Mouse (Mus musculus) mature B cell (primary cell): ENCODE data around the gene Dtd1.

Source experiments
- in situ Hi-C: fragments of 300-500 bp; cut with MboI; formaldehyde crosslinking; loops from 2 replicates; pipeline ENCODE4 v1.14.3; 2019

The Dtd1 gene

DNA sequence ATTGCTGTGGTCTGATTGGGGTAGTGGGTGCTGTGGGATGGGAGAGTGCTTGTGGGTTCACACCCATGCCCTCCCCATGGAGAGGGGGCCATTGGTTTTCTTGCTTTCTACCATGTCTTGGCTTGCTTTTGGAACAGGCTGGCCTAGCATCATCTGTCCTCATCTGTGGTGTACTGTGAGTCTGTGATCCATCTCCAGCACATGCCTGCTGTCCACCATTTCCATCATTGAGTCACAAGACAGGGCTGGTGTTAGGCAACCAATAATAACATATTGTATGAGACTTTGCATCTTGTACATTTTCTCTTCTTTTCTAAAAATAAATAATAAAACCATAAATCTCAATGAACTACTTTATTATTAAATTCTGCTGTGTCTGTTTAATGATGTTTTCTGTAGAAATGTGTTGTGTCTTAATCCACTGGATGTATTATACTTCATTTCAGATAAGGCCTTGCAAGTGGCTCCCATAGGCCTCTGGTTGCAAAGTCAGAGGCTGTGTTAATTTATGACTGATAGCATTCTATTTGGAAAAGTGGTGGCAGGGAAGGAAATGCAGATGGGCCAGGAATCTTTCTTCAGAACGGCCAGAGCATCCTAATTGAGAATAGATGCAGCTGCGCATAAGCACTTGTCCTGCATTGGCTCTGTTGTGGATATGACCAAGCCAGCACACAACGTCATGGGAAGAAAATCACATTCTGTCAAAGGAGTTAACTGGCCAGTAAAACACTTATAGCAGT is 168.8 kb downstream of the Dtd1 start:
- in situ Hi-C loops, result no loop called here

- in situ Hi-C loops, result no loop called here
Observed at GRCm38 (mm10) chr2:144769118-144769496, 169.4 kb downstream of the Dtd1 start.

GRCm38 (mm10) chr2:144769556-144769955 is 169.9 kb downstream of the Dtd1 start:
- in situ Hi-C loops, result no loop called here

GRCm38 (mm10) chr2:144770452-144770941 is 170.8 kb downstream of the Dtd1 start:
- in situ Hi-C loops, result no loop called here

GRCm38 (mm10) chr2:144771841-144772240 is 172.1 kb downstream of the Dtd1 start:
- in situ Hi-C loops, result no loop called here

- in situ Hi-C loops, result no loop called here
Observed at GRCm38 (mm10) chr2:144774636-144775160, 175.0 kb downstream of the Dtd1 start.

DNA sequence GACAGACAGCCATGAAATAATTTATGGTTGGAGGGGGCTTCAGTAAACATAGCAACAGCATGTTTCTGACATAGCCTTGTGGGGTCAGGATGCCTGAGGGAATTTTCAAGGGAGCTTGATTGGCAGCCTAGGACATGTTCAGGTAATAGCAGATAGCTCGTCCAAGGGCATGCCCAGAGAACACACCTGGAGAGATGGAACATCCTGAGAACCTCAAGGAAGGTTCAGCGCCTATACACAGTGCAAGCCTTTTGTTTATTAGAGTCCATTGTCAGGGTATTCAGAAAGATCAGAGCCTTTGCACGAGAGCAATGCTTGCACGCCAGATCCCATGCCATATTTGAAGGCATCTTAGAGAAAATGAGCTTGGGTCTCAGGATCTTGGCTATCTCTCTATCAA is 175.9 kb downstream of the Dtd1 start:
- in situ Hi-C loops, result no loop called here

DNA sequence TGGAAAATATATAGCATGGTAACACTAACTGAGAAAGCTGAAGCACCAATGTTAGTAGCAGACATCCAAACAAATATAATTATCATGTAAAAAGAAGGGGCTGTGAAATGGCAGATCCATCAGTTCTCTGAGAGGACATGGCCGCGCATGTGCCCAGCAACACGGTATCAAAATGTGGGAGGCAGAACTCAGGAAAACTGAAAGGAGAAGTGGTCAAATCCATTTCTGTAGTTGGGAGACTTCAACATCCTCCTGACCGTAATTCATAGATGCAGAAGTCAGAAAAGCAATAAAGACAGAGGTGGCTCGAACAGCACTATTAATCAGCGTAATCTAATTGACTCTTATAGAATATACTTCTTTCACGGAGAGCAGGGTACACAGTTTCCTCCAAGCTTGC is 179.6 kb downstream of the Dtd1 start:
- in situ Hi-C loops, result no loop called here

- in situ Hi-C loops, result no loop called here
Observed at GRCm38 (mm10) chr2:144780731-144781130, 181.0 kb downstream of the Dtd1 start.

GRCm38 (mm10) chr2:144781871-144782270 is 182.2 kb downstream of the Dtd1 start:
- in situ Hi-C loops, result no loop called here

GRCm38 (mm10) chr2:144782481-144782880 is 182.8 kb downstream of the Dtd1 start:
- in situ Hi-C loops, result no loop called here

- in situ Hi-C loops, result no loop called here
Observed at GRCm38 (mm10) chr2:144783190-144783589, 183.5 kb downstream of the Dtd1 start.

- in situ Hi-C loops, result no loop called here
Observed at GRCm38 (mm10) chr2:144783831-144784230, 184.1 kb downstream of the Dtd1 start.

DNA sequence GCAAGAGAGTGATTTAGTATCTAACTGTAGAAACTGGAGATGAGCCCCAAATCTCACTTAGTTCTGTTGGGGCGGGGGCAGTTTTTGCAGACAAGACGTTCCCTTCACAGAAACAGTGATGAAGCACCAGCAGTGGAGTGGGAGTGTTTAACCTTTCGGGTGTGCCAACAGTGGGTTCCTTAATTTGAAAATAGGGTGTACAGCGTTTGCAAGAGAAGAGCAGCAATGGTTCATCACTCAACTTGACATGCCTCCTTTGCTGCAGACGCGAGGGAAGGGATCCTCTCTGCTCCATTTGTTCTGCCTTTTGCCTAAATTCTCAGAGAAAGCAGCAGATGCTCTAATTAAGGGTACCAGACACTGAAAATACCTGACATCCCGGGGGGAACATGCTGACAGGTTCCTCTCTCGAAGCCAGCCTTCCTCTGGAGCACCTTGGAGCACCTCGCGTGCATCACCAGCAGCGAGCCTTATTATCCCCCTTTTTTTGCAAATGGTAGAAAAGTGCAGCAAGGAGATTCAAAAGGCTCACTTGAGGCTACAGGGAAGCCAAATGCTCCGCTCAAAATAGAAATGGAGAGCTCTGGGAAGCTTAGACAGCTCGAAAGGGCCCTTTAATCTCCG is 192.1 kb downstream of the Dtd1 start:
- in situ Hi-C loops, result no loop called here

DNA sequence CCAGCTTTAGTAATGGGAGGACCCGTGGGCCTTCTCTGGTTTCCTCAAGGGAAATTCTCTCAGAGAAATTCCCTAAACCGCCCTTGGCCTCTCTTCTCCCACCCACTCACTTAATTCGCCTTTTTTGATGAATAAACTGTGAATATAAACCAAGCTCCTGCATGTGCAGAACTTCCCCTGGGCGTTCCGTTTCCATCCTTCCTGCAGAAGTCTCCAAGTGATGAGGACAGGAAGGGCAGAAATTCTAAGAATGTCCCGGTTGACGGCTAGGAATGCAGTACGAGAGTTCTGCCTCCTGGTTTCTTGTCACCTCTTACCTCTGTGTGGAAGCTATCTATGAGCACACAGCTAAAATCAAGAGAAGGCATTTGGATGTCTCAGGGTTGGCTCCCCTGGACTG is 197.8 kb downstream of the Dtd1 start:
- in situ Hi-C loops, result no loop called here

DNA sequence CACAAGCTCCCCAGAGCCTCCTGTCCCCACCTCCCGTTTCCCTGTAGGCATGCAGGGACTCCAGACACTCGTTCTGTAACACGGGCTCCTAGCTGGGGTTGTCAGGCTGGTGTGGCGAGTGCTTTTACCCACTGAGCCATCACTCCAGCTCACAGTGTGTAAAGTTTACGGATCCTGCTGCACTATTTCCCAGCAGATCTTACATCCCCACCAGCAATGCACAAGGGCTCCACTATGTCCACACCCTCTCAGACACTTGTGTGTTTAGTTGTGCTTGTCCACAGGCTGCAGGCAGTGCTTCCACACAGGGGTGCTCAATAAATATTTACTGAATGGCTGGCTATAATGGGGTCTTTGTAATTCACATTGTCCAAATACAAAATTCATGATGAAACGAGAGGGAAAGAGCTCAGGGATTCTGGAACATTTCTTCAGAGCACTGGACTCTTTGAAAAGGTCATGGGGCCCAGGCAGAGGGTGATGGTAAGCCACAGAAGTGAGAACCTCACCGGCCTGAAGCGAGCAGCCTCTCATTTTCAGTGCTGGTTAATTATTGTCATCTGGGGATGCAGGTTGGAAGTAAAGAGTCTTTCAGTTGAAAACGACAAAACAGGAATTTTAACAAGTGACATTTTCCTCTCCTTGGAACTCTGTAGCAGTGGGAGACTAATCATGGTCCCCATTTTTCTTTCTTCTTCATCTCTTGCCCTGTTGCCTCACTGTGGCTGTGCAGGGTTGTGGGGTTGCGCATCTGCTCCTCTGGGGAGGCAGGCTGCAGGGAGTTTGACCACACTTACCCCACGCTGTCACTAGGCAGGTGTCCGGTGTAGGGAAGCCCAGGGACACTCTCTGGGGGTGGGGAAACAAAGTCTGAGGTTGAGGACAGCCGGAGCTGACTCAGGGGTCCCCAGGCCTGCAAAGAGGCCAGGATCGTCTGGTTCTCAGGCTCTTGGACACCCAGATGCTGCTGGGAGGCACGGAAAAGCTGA is 208.4 kb downstream of the Dtd1 start:
- in situ Hi-C loops, result no loop called here
